Mouse (Mus musculus): ENCODE measurements around the gene Akr1b7.

DNA sequence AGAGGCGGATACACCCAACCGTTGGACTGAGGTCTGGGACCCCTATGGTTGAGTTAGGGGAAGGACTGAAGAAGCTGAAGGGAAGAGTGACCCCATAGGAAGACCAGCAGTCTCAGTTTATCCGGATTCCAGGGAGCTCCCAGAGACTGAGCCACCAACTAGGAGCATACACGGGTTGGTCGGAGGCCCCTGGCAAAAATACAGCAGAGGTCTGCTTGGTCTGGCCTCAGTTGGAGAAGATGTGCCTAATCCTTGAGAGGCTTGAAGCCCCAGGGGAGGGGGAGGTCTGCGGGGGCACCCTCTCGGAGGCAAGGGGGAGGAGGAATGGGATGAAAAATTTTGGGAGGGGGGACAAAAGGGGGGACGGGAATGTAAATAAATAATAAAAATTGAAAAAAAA, 28.7 kb upstream of the Akr1b7 start:
- TF ChIP-seq GATA1 (IDR thresholded peaks at IDR 0.05; ENCODE audit: low read length) (no peak), TAL1 (IDR thresholded peaks at IDR 0.05; ENCODE audit: low read length) (no peak)
